Mouse (Mus musculus) bone marrow, adult 2 months (tissue): ENCODE results near the gene Aff3.

Experiments used
- CTCF ChIP-seq: fragments of 200-500 bp; IDR thresholded peaks from 2 replicates; pipeline ENCODE4 v1.5.1; 2011; ENCODE audit warnings: low read length, control low read depth; ENCODE audit not compliant: control insufficient read depth, insufficient read depth
- POLR2A ChIP-seq: fragments of 200-500 bp; IDR thresholded peaks from 2 replicates; pipeline ENCODE4 v1.6.1; 2011; ENCODE audit warnings: low read depth, mild to moderate bottlenecking, control low read depth, low read length, borderline replicate concordance; ENCODE audit not compliant: control insufficient read depth

GRCm38 (mm10) chr1:38626739-38627661, 37.8 kb downstream of the Aff3 start:
- no peak for TF ChIP-seq CTCF
- no peak for TF ChIP-seq POLR2A
